Mouse (Mus musculus): Measurements from ENCODE around the gene Dcst1. TPM values are rescaled to one million over a fixed set of nuclear protein-coding genes. Genes with fewer than 3 reads are reported as not detected.
A peak's percentile ranks its signal among the peaks of the same experiment; 100 is the strongest.

Dcst1 gene
- polyA plus RNA-seq, 1 experiment, result not detected

DNA sequence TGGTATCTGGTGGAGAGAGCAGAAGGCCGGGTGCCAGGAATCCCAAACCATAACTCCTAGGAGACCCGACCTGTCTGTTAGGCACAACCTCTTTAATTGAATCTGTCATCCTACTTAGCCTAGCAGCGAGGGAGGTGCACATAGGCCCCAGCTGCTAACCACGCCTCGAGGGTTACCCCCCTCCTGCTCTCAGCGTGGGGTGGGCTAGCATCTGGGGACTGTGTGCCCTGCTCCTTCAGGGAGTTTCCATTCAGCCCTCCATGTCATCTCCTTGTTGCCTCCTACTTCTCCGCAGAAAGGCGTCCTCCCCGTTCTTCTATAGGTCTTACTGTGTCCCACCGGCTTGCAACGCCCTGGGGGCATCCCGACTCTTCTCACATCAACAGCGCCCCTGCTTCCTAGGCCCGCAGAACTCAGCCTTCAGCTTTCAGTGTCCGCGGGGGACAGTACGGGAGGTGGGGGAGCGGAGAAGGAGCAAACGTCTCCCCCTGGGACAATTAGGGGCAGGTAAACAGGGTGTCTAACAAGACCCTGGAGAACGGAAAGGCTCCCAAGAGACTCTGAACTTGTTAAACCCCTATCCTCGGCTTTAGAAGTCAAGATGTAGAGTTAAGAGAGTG, 46.0 kb downstream of the Dcst1 start:
- Histone ChIP-seq H3K4me3 (ENCODE audit: insufficient read depth, low read length) (no peak overlapping the region), H3K4me1 (ENCODE audit: control insufficient read depth, insufficient read depth, low read length) (no peaks in the 10 kb centered on the region), H3K27ac (ENCODE audit: insufficient read depth, low read length) (no peak overlapping the region)
- no peak for TF ChIP-seq POLR2A (IDR thresholded peaks at IDR 0.05; ENCODE audit: low read depth, low read length)
- TF ChIP-seq CTCF (IDR thresholded peaks at IDR 0.05; ENCODE audit: borderline replicate concordance, insufficient read depth, low read length), result no peak

DNA sequence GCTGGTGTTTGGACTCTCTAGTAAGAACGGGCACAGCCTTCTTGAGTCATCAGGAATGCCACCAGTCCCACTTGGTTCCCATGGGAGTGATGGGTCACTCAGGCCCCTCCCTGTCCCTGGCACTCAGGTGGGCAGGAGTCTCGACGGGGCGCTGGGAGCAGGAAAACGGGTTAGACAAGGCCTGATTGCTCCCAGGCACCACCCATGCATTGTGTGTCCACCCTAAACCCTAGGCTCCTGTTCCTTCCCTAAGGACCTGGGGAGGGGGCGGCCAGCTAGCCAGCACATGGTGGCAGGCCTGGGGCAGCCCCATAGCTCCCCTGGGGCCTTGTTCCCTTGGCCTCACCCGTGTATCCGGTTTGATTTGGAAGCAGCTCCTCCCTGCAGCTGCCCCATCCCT, 46.7 kb downstream of the Dcst1 start:
- TF ChIP-seq CTCF (IDR thresholded peaks at IDR 0.05; ENCODE audit: borderline replicate concordance, insufficient read depth, low read length), result no peak
- no peak for TF ChIP-seq POLR2A (IDR thresholded peaks at IDR 0.05; ENCODE audit: low read depth, low read length)
- Histone ChIP-seq H3K4me1 (ENCODE audit: control insufficient read depth, insufficient read depth, low read length) (no peaks in the 10 kb centered on the region), H3K27ac (ENCODE audit: insufficient read depth, low read length) (no peak overlapping the region), H3K4me3 (ENCODE audit: insufficient read depth, low read length) (no peak overlapping the region)

DNA sequence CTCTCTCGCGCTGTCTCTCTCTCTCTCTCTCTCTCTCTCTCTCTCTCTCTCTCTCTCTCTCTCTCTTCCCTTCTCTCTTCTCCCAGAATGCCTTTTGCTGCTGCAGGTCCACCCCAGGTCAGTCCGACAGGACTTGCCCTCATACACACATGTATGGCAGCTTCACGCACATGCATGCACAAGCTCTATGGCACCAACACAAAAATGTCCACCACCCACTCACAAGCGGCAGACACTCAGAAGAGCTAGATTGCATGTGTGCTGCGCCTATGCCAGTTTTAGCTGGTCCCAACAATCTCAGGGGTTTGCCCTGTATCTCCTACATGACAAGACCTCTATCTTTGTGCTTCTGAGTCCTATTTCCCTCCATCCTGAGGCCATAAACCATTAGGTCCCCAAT, 47.8 kb downstream of the Dcst1 start:
- Histone ChIP-seq H3K4me3 (ENCODE audit: insufficient read depth, low read length) (no peak overlapping the region), H3K27ac (ENCODE audit: insufficient read depth, low read length) (no peak overlapping the region), H3K4me1 (ENCODE audit: control insufficient read depth, insufficient read depth, low read length) (no peaks in the 10 kb centered on the region)
- no peak for TF ChIP-seq POLR2A (IDR thresholded peaks at IDR 0.05; ENCODE audit: low read depth, low read length)
- no peak for TF ChIP-seq CTCF (IDR thresholded peaks at IDR 0.05; ENCODE audit: borderline replicate concordance, insufficient read depth, low read length)

DNA sequence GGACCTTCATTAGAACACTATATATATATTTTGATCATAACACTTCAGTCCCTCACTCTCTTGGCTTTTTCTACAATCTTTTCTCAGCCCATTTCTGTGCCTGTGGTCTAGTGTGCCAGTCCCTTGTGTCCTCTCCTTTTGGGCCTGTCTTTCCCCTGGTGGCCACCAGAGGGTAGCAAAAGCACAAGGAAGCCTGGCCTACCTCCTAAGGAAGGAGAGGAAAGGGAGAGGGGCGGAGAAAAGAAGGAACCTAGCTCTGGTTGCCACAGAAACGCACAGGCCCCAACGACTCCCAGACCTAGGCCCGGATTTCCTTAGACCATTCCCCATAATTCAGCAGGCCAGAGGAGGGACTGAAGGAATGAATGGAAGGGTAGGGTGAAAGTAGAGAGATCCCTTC, 48.2 kb downstream of the Dcst1 start:
- H3K27ac ChIP-seq (ENCODE audit: insufficient read depth, low read length), result no peak overlapping the region
- H3K4me3 ChIP-seq (ENCODE audit: insufficient read depth, low read length), result no peak overlapping the region
- TF ChIP-seq POLR2A (IDR thresholded peaks at IDR 0.05; ENCODE audit: low read depth, low read length) (no peak), CTCF (IDR thresholded peaks at IDR 0.05; ENCODE audit: borderline replicate concordance, insufficient read depth, low read length) (peak; percentile 87)

DNA sequence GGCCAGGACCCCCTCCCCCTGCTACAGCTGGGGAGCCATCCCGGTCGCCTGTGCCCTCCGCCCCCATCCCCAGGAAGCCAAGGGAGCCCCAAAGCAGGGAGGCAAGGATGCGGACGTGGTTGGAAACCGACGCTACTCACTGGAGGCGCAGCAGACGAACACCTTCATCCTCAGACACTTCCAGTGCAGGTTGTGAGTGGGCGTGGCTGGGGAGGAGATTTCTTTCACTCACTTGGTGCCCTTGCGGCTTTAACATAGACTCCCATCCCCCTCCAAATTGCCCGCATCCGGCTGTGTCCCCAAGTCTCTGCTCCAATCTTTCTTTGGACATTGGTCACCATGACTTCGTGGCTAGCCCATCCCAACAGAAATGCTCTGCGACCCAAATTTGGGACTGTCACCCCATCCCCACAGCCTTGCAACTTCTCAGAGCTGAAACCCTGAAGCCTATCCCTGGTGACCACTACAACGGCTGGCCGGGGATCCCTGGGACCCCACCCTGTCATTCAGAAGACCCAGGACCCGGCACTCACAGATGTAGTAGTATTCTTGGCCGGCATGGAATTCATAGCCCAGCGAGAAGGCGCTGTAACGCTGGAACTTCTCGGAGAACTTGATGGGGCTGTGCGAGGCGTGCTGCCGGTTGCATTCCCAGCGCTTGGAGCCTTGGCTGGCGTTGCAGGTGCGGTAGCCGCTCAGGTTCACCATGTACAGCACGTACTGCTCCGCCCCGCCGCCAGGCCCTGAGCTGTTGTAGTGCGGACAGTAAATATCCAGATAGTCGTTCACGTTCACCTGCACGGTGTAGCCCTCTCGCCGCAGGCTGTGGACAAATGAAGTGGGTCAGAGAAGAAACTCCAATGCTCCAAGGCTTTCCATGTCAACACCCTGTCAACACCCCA, 48.9 kb downstream of the Dcst1 start:
- Histone ChIP-seq H3K4me1 (ENCODE audit: control insufficient read depth, insufficient read depth, low read length) (no peaks in the 10 kb centered on the region), H3K27ac (ENCODE audit: insufficient read depth, low read length) (no peak overlapping the region), H3K4me3 (ENCODE audit: insufficient read depth, low read length) (no peak overlapping the region)
- TF ChIP-seq CTCF (IDR thresholded peaks at IDR 0.05; ENCODE audit: borderline replicate concordance, insufficient read depth, low read length), result no peak
- TF ChIP-seq POLR2A (IDR thresholded peaks at IDR 0.05; ENCODE audit: low read depth, low read length), result no peak

More for the DNA sequence above, 48.2 kb downstream of the Dcst1 start:
- H3K4me1 ChIP-seq (ENCODE audit: control insufficient read depth, insufficient read depth, low read length), result no peaks in the 10 kb centered on the region

DNA sequence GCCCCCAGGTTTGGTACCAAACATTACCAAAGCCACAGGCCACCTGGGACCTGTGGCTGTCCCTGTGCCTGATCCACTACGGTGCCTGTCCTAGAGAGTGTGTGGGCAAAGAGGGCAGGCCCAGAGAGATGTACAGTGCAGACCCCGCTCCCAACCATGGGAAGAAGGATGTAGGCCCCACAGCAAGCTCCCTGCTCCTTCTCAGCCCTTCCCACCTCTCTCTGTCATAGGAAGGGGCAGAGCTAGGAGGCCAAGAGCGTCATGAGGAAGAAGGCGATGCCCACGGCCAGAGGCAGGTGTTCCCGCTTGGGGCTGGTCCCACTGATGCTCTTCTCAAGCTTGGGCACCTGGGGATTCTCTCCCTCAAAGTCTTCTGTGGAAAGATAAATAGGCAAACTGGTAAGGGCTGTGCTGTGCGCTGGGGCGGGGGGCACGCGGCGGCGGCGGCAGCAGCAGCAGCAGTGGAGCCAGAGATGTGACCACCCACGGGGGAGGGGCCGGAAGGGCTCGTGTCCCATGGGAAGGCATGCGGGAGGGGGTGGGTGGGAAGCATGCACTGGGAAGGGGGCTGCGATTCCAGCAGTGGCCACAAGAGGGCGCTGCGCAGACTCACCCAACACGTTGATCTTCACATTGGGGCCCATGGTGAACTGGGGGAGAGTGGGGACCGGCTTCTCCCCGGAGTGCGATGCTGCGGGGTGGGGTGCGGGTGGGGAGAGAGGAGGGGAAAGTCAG, 49.7 kb downstream of the Dcst1 start:
- Histone ChIP-seq H3K4me3 (ENCODE audit: insufficient read depth, low read length) (no peak overlapping the region), H3K4me1 (ENCODE audit: control insufficient read depth, insufficient read depth, low read length) (no peaks in the 10 kb centered on the region), H3K27ac (ENCODE audit: insufficient read depth, low read length) (no peak overlapping the region)
- peak; percentile 93 for TF ChIP-seq CTCF (IDR thresholded peaks at IDR 0.05; ENCODE audit: borderline replicate concordance, insufficient read depth, low read length)
- peak; percentile 24; the same call in 1 of the 2 replicates for TF ChIP-seq POLR2A (IDR thresholded peaks at IDR 0.05; ENCODE audit: low read depth, low read length)

DNA sequence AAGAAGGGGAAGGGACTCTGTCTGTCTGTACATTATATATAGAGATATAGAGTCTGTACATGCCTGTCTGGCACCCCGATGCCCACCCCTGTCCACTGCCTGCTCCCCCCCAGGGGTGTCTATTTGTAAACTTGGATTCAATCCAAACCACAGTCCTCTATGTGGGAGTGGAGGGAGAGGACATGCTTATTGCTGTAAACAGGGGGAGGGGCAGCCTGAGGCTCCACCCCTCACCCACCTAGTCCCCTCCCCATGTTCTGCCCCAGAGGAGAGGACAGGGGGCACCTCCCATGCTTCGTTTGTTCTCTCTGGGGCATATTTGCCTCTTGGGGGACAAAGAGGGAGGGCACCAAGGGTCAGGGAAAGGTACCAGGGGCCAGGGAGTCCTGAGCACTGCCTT, 50.3 kb downstream of the Dcst1 start:
- H3K4me3 ChIP-seq (ENCODE audit: insufficient read depth, low read length), result no peak overlapping the region

DNA sequence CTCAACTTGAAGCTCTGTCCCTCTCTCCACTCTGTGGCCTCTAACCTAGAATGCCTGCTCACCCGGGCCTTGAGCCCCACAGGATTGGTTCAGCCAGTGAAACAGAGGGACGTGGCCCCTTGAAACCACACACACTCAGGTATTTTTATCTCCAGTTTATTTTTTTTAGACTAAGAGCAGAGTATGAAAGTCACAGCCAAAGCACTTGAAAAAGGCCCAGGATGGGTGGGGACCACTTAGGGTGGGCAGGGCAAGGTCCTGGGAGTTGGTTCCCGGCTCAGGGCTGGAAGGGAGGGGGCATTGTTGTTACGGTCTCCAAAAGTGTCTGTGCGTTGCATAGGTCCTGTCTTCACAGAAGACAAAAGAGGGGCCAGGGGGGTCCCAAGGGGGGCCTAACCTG, 50.7 kb downstream of the Dcst1 start:
- no peaks in the 10 kb centered on the region for H3K4me1 ChIP-seq (ENCODE audit: control insufficient read depth, insufficient read depth, low read length)
- TF ChIP-seq CTCF (IDR thresholded peaks at IDR 0.05; ENCODE audit: borderline replicate concordance, insufficient read depth, low read length) (no peak), POLR2A (IDR thresholded peaks at IDR 0.05; ENCODE audit: low read depth, low read length) (no peak)
- no peak overlapping the region for H3K4me3 ChIP-seq (ENCODE audit: insufficient read depth, low read length)
- no peak overlapping the region for H3K27ac ChIP-seq (ENCODE audit: insufficient read depth, low read length)

More for the DNA sequence above, 50.3 kb downstream of the Dcst1 start:
- no peaks in the 10 kb centered on the region for H3K4me1 ChIP-seq (ENCODE audit: control insufficient read depth, insufficient read depth, low read length)
- no peak for TF ChIP-seq POLR2A (IDR thresholded peaks at IDR 0.05; ENCODE audit: low read depth, low read length)
- TF ChIP-seq CTCF (IDR thresholded peaks at IDR 0.05; ENCODE audit: borderline replicate concordance, insufficient read depth, low read length), result no peak
- H3K27ac ChIP-seq (ENCODE audit: insufficient read depth, low read length), result no peak overlapping the region

DNA sequence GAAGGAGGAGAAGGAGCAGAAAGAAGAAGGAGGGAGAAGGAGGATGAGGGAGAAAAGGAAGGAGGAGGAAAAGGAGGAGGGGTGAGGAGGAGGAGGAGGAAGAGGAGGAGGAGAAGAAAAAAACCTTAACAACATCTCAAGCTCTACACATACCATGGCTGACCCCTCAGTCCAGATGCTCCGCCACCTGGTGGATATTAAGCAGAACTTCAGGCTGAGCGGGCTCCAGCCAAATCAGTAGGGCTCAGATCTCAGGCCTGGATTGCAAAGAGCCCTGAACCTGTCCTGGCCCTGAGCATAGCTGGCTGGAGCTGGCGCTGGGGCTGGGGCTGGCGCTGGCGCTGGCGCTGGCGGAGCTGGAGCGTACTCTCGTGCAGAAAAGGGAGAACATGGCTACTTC, 57.0 kb downstream of the Dcst1 start:
- TF ChIP-seq CTCF (IDR thresholded peaks at IDR 0.05; ENCODE audit: borderline replicate concordance, insufficient read depth, low read length) (peak; percentile 58; the same call in 1 of the 2 replicates), POLR2A (IDR thresholded peaks at IDR 0.05; ENCODE audit: low read depth, low read length) (no peak)
- no peaks in the 10 kb centered on the region for H3K4me1 ChIP-seq (ENCODE audit: control insufficient read depth, insufficient read depth, low read length)
- no peak overlapping the region for H3K27ac ChIP-seq (ENCODE audit: insufficient read depth, low read length)
- H3K4me3 ChIP-seq (ENCODE audit: insufficient read depth, low read length), result no peak overlapping the region

All from embryonic fibroblast, embryonic 13.5 days (primary cell).